Mouse (Mus musculus) ovary, adult 18-20 months (tissue): ENCODE data around the gene Foxl2.

Source experiments
- DNase-seq: peaks from one replicate; pipeline ENCODE4 v3.0.0; 2022; ENCODE audit warnings: low spot score, mixed read lengths

Gene Foxl2

GRCm38 (mm10) chr9:98955103-98955715 is at the start of gene Foxl2:
Foxl2 (plus strand) TSS chr9:98955288.
- DNase-seq: peak; percentile 85

DNA sequence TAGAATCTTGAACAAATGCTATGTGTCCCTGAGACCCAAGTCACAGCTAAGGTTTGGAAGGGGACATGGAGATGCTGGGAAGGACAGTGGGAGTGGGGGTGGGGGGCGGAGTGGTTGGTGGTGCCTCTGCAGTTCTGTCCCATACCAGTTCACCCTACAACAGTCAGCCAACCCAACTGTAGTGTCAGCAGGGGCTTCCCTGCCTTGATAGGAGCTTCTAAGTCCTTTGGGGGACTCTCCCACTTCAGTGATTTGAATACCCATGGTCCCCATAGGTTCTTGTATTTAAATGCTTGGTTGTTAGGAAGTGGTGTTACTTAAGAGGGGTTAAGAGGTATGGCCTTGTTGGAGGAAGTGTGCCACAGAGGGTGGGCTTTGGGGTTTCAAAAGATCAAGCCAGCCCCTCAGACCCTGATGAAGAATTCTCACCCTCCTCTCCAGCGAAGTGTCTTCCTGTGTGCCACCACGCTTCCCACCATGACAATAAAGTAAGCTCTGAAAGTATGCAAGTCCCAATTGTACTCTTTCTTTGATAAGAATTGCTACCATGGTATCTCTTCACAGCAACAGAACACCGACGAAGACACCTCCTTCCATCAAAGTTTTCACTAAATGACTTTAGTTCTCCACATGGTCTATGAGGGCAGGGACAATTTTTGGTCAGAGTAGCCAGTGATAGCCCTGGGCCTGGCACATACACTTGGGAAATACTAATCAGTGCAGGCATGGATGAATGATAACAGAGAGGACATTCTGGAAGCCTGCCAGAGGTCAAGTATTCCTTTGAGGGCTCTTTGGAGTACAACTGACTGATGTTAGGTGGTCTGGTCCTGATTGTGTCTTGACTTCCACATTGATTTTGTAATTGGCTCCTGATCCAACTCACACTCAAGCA is 34.2 kb upstream of the Foxl2 start:
- no peak for DNase-seq

DNA sequence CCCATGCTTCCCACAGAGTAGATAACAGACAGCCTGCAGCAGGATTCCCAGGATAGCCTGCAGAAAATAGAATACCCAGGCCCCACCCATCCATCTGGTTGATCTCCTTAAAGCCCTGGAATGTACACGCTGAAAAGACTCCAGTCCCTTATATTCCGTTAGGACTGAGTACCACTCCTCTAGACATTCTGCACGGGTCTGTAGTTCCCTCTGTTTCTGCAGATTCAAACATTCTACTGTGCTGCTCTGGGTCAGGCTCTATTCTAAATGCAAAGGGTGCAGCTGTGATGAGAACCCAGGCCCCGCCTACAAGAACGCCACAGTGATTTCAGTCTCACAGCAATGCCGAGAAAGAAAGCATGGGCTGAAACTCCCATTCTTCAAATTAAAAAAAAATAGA is 32.0 kb upstream of the Foxl2 start:
- no peak for DNase-seq

DNA sequence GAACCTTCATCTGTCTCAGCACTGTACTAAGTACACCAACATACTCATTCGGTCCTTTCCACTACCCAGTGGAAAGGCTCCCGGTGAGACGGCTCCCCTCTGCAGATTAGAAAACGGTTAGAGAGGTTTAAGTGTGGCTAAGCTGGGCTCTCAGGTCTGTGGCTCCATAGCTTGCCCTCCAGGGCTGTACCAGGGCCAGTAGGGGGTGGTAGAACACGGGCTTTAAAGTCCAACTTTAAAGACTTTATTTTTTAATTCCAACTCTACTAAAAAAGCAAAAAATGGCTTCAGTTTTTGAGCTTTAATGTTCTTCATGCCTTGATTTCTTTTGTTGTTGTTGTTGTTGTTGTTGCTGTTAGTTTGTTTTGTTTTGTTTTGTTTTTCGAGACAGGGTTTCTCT is 30.9 kb upstream of the Foxl2 start:
- DNase-seq: no peak

GRCm38 (mm10) chr9:98929496-98929895 is 25.6 kb upstream of the Foxl2 start:
- no peak for DNase-seq

DNA sequence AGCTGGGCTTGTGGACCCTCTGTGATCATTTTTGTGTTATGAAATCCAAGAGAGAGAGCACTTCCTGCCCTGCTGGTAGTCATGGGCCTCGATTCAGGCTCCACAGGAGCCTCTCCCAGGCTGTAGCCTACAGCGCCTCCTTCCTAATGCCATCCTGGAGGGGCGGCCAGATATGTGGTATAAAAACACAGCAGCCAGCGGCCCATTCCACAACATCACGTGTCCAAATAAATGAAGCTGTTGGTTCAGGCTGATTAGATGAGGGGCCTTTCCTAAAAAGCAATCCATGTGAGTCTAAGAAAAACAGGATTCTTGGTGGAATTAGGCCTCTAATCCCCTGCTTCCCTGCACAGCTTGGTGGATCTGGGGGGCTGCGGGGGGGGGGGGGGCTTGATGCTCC is 22.2 kb upstream of the Foxl2 start:
- no peak for DNase-seq

DNA sequence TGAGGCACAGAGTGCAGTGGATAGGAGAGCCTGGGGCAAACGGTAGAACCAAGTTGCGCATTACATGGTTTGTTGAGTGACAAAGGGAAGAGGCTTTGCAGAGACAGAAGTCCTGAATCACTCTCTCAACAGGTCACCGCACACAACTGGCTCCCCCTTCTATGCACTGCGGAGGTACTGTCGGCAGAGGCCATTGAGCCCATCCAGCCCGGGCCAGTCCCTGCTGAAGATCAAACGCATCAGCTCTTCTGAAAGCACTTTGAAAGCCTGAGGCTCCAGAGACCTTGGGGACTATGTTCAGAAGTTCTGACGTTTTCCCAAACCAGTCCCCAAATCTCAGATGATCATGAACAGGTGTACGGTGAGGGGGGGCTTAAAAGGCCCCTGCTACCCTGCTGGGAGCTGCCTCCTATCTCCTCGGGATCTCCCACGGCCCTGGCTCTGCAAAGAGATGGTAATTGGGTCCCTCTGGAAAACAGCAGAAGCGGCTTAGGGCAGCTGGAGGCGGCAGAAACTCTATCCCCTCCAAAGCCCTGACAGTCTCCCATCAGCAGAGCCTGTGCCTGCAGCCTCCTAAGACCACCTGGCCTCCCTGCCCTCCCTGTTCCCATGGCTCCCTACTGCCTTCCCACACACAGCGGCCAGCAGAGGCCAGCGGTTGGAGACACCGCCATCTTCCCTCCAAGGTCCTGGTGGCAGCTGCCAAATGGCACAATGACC is 19.7 kb upstream of the Foxl2 start:
- no peak for DNase-seq

DNA sequence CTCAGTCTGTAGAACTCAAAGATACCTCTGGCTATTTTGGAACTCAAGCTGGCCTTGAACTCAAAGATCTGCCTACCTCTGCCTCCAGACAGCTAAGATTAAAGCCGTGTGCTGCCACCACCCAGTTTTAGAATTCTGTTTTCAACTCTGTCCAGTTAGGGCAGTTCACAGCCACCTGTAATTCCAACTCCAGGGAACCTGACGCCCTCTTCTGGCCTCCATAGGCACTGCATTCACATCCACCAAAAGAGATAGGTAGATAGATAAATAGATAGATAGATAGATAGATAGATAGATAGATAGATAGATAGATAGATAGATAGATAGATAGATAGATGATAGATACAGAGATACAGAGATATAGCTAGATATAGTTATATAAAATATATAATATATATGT is 15.8 kb upstream of the Foxl2 start:
- DNase-seq: no peak

GRCm38 (mm10) chr9:98952171-98953050 is 2.7 kb upstream of the Foxl2 start:
- no peak for DNase-seq

DNA sequence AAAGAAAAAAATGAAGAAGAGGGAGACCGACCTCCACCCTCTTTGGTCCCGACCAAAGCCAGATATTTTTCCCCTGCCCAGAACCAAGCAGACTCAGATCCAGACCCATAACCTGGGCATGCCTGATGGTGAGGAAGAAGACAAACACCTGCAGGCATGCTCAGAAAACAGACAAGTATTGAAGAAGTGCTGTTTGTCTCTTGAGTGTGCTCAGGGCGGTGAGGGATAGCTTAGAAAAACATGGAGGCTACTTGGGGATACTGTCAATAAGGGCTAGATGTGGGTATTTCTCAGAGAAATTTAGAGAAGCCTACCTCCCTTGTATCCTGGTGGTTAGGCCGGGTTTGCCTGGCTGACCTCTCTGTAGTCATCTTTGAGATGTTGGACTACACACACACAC is 1.8 kb upstream of the Foxl2 start:
- DNase-seq: no peak

- DNase-seq: no peak
Observed at GRCm38 (mm10) chr9:98953830-98954229, 1.3 kb upstream of the Foxl2 start.

DNA sequence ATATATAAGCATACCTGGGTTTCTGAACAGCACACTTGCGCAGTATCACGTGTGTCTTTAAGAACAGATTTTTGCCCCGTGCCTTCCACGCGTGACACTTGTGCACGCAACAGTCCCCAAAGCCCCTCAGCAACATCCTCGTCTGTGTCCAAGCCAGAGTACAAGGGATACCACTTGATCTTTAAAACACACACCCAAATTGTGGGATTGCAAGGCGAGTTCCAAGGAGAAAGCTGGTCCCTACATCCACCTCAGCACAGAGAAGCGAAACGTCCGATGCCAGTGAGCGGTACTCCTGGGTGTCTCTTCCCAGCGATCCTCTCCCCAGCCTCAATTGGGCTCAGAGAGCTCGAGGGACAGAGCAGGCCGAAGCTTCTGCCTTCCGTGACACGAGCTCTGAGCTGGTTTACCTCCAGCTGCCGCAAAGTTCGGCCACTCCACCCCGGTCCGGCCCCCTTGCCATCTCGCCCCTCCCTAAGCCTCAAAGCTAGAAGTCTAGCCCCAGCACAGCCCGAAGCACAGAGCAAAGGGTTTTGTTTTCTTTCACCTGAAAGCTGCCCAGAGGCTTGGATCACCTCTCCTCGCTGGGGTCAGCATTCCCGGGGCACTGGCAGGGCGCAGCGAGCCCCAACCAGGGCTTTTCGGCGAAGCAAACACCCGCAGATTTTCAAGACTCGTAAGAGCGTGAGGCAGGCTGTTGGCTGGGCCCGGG is 541 bp upstream of the Foxl2 start:
- peak; percentile 81 for DNase-seq

DNA sequence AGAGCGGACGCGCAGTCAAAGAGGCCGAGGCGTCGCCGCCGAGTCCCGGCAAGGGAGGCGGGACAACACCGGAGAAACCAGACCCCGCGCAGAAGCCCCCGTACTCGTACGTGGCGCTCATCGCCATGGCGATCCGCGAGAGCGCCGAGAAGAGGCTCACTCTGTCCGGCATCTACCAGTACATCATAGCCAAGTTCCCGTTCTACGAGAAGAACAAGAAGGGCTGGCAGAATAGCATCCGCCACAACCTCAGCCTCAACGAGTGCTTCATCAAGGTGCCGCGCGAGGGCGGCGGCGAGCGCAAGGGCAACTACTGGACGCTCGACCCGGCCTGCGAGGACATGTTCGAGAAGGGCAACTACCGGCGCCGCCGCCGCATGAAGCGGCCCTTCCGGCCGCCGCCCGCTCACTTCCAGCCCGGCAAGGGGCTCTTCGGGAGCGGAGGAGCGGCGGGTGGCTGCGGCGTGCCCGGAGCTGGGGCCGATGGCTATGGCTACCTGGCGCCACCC is 682 bp downstream of the Foxl2 start:
- DNase-seq: no peak

DNA sequence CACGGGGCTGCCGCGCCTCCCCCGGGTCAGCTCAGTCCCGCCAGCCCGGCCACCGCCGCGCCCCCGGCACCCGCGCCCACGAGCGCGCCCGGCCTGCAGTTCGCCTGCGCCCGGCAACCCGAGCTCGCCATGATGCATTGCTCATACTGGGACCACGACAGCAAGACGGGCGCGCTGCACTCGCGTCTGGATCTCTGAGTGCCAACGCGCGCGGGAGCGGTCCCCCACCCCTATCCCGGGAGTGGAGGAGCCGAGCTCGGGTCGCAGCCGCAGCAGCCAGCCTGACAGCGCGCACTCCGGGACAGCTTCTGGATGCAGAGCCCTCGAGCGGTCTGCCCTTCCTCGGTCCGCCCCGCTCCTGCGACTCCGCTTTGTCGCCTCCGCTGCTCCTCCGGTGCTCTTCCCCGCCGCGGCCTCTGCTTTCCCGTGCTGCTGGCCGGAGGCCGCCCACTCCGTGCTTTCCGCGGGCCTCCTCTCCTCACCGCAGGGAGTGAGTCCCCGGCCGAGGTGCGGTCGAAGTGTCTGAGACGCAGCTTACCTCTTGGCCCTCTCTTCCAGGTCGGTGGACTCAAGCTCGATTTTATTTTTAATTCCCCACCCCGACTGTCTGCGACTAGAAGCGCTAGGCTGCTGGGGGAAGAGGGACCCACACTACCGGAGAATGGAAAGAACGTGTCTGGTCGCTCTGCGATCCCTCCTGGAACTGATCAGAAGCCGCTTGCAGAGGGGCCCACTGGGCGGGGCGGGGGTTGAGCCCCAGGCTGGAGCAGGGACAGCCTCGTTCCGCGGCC is 1.7 kb downstream of the Foxl2 start:
- no peak for DNase-seq

GRCm38 (mm10) chr9:98957751-98958351 is 2.8 kb downstream of the Foxl2 start:
- DNase-seq: no peak

GRCm38 (mm10) chr9:98958628-98959027 is 3.5 kb downstream of the Foxl2 start:
- no peak for DNase-seq

DNA sequence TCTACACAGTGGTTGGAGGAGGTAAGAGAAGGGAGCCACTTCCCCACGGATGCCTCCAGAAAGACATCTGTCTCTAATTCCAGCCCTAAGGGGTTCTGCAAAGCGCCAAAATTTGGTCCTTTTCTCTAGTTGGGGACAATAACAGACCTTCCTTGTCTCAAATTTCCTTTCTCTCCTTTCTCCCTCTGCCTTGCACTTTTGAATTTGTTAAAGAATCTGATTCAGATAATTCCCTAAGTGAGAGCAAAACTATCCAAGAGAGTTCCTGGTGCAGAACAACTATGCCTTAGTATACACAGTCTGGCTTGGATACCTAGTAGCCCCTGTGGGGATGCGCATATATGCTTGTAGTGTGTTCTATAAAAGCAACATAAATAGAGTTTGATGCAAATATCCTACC is 4.8 kb downstream of the Foxl2 start:
- no peak for DNase-seq

DNA sequence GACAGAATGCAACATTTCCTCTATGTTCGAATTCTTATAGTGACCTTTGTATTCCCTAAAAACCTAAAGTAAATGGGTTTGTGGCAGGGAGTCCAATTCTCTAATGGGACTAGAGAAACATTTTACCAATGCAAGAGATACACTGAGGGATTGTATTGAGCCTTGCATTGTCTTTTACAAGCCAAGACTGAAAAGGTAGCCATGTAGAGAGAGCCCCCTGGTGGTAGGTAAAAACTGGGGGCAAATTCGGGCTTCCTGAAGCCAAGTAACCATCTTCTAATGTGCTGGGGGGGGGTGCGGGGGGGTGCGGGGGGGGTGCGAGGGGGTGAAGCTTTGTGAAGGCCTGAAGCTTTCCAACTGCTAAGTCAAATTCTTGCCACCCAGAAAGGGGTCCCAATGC is 5.3 kb downstream of the Foxl2 start:
- DNase-seq: no peak

GRCm38 (mm10) chr9:98961591-98962477 is 6.7 kb downstream of the Foxl2 start:
- DNase-seq: no peak
